Mouse (Mus musculus): ENCODE results near the gene Klhl1.

DNA sequence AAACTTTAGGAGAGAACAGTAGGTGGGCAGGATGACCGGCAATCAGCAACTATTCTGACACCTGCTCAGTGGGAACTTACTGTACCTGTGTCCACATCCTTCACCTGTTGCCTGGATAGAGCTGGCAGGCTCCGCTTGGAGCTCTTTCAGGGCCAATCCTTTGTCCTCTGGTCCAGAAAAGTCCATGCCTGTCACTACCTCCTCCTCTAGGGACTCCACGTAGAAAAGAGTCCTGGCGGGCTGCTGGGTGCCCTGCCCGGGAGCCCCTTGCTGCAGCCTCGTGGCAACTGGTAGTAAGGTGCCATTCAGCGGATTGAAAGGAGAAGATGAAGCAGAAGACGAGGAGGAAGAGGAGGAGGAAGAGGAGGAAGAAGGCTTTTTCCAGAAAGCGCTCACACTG, 1.2 kb downstream of the Klhl1 start:
- TF ChIP-seq CTCF (IDR thresholded peaks at IDR 0.05; ENCODE audit: borderline replicate concordance, insufficient read depth, low read length) (no peak), POLR2A (IDR thresholded peaks at IDR 0.05; ENCODE audit: low read depth, low read length) (no peak)
